8 mouse cellular contexts compared by ENCODE assay signal in the genomic region with DNA sequence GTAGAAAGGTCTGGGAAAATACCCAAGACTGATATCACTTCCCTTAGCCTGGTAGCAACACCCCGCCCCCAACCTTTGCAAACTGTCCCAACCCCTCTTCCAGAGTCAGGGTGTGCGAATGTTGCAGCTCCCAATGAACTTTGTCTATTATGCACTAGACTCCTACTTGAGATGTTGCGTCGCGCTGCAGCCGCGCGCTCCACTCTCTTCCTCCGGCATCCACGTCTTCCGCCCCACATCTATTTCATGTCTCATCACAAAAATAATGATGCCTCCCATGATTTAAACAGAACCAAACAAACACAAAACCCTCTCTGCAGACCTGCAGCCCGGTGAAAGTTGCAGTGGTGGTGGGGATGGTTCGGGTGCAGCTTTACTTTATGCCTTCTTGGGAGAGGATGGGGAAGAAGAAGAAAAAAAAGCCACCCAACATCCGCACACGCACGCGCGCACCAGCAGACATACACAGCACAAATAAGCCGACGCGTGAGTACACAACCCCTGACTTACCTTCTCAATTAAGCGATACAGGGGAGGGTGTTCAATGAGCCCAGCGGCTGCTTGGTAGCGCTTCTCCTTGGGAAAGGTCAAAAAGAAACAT.
A peak's percentile ranks its signal among the peaks of the same experiment; 100 is the strongest.
DNase-seq lines count a peak whose midpoint lies in the region; ATAC-seq lines count a peak whose summit lies in the region.

No protein-coding gene starts in this region.

- peaks cover 38% of the 10 kb centered on the region for H3K4me1 ChIP-seq in embryonic facial prominence, embryonic 13.5 days
- H3K4me1 ChIP-seq in intestine, embryonic 16.5 days (ENCODE audit: control insufficient read depth, insufficient read depth, low read length), result peaks cover 17% of the 10 kb centered on the region
- peaks cover 79% of the 10 kb centered on the region for H3K4me1 ChIP-seq in neural tube, embryonic 13.5 days (replicated peaks)

- no peak for ATAC-seq in embryonic facial prominence, embryonic 13.5 days (ENCODE audit: insufficient number of reproducible peaks, insufficient read depth, low FRiP score, low TSS enrichment, low read depth)
- peak; percentile 19; the same call in 1 of the 2 replicates for ATAC-seq in intestine, embryonic 16.5 days
- ATAC-seq in neural tube, embryonic 13.5 days (ENCODE audit: low read depth), result 0 out of 2 replicates have a peak, but pooled peaks have one; percentile 32
- no peak for ATAC-seq in megakaryocyte progenitor cell, adult 5-6 weeks (replicated peaks; ENCODE audit: poor library complexity)

- H3K27me3 ChIP-seq in embryonic facial prominence, embryonic 13.5 days, result peaks cover 46% of the 10 kb centered on the region
- H3K27me3 ChIP-seq in intestine, embryonic 16.5 days (replicated peaks; ENCODE audit: control insufficient read depth, insufficient read depth, low read length), result peaks cover 2% of the 10 kb centered on the region; the same call in 1 of the 2 replicates
- peaks cover 11% of the 10 kb centered on the region; the same call in 1 of the 2 replicates for H3K27me3 ChIP-seq in neural tube, embryonic 13.5 days

- no peaks in the 10 kb centered on the region for H3K9me3 ChIP-seq in embryonic facial prominence, embryonic 13.5 days
- no peaks in the 10 kb centered on the region for H3K9me3 ChIP-seq in intestine, embryonic 16.5 days (ENCODE audit: control insufficient read depth, low read length)
- H3K9me3 ChIP-seq in neural tube, embryonic 13.5 days, result no peaks in the 10 kb centered on the region

- peak overlapping the region; percentile 52 for H3K9ac ChIP-seq in embryonic facial prominence, embryonic 13.5 days
- H3K9ac ChIP-seq in intestine, embryonic 16.5 days (ENCODE audit: low read depth, low read length), result peak overlapping the region; percentile 53; the same call in 1 of the 2 replicates
- peak overlapping the region; percentile 70 for H3K9ac ChIP-seq in neural tube, embryonic 13.5 days

- DNase-seq in layer of hippocampus, postnatal 36 days, result peak; percentile 50 to 56
- no peak for DNase-seq in layer of hippocampus, adult 9-11 months
- no peak for DNase-seq in urinary bladder, adult 2 months (ENCODE audit: low spot score)
- no peak for DNase-seq in thymus, postnatal 14 days

- under 1% methylated on average over 24 of the region's 24 CpGs for WGBS in embryonic facial prominence, embryonic 13.5 days
- WGBS in intestine, embryonic 16.5 days, result 2% methylated on average over 24 of the region's 24 CpGs
- 0% methylated on average over 24 of the region's 24 CpGs for WGBS in neural tube, embryonic 13.5 days

- no peaks in the 10 kb centered on the region for H3K36me3 ChIP-seq in embryonic facial prominence, embryonic 13.5 days
- no peaks in the 10 kb centered on the region for H3K36me3 ChIP-seq in intestine, embryonic 16.5 days (ENCODE audit: control insufficient read depth, insufficient read depth, low read length)
- no peaks in the 10 kb centered on the region for H3K36me3 ChIP-seq in neural tube, embryonic 13.5 days

- peak overlapping the region; percentile 73 for H3K4me2 ChIP-seq in embryonic facial prominence, embryonic 13.5 days
- H3K4me2 ChIP-seq in intestine, embryonic 16.5 days (ENCODE audit: low read depth, low read length), result peak overlapping the region; percentile 66
- peak overlapping the region; percentile 69 for H3K4me2 ChIP-seq in neural tube, embryonic 13.5 days

- peak overlapping the region; percentile 47 for H3K4me3 ChIP-seq in embryonic facial prominence, embryonic 13.5 days
- peak overlapping the region; percentile 50 for H3K4me3 ChIP-seq in intestine, embryonic 16.5 days (ENCODE audit: low read length)
- peak overlapping the region; percentile 46 for H3K4me3 ChIP-seq in neural tube, embryonic 13.5 days

- no peak overlapping the region for H3K27ac ChIP-seq in embryonic facial prominence, embryonic 13.5 days
- no peak overlapping the region; the same call in 1 of the 2 replicates for H3K27ac ChIP-seq in intestine, embryonic 16.5 days (ENCODE audit: low read length)
- H3K27ac ChIP-seq in neural tube, embryonic 13.5 days (replicated peaks), result peak overlapping the region; percentile 87

Comparison
In these comparisons a context has a peak if more than half of its experiments do, and no peak if none do; other contexts are left out.
1. DNase-seq: peak in layer of hippocampus, postnatal 36 days (2 of 2); none in layer of hippocampus, adult 9-11 months (single experiment), urinary bladder, adult 2 months (single experiment) and thymus, postnatal 14 days (single experiment).
2. ATAC-seq: peak in intestine, embryonic 16.5 days (single experiment) and neural tube, embryonic 13.5 days (single experiment); none in embryonic facial prominence, embryonic 13.5 days (single experiment) and megakaryocyte progenitor cell, adult 5-6 weeks (single experiment).
3. Peak in every context shown above with its lines, with median percentiles within 50 percentile points of each other: H3K4me2 ChIP-seq, H3K4me3 ChIP-seq and H3K9ac ChIP-seq.